Mouse (Mus musculus) brown adipose tissue, adult 24 weeks (tissue): ENCODE measurements at regions not wholly inside any gene's neighbourhood (a gene's known extent, or its start where the extent isn't known, plus 50 kb on each side); places are given as distances from the start of the nearest gene placed in this dataset.
A peak's percentile ranks its signal among the peaks of the same experiment; 100 is the strongest.

Source experiments
- H3K27ac ChIP-seq: fragments of 200-500 bp; replicated peaks from 2 replicates; pipeline ENCODE4 v1.5.1; 2012; ENCODE audit warnings: low read depth, mild to moderate bottlenecking, low read length
- H3K4me1 ChIP-seq: fragments of 200-500 bp; 2 replicates; pipeline ENCODE4 v1.6.1; 2012; ENCODE audit warnings: low read length, mixed read lengths; ENCODE audit not compliant: control insufficient read depth, insufficient read depth, insufficient read length
- H3K4me3 ChIP-seq: fragments of 200-500 bp; 2 replicates; pipeline ENCODE4 v1.5.1; 2012; ENCODE audit warnings: low read depth, mild to moderate bottlenecking, low read length, moderate library complexity; ENCODE audit not compliant: insufficient read depth

- Histone ChIP-seq H3K4me3 (no peak overlapping the region), H3K27ac (no peak overlapping the region), H3K4me1 (no peaks in the 10 kb centered on the region)
These were observed 56.6 kb downstream of the Sucnr1 start for GRCm38 (mm10) chr3:60138319-60138718.

GRCm38 (mm10) chr3:60159865-60160264, 78.2 kb downstream of the Sucnr1 start:
- H3K4me1 ChIP-seq, result no peaks in the 10 kb centered on the region
- no peak overlapping the region for H3K4me3 ChIP-seq
- H3K27ac ChIP-seq, result no peak overlapping the region

- no peaks in the 10 kb centered on the region for H3K4me1 ChIP-seq
- no peak overlapping the region for H3K4me3 ChIP-seq
- 0 out of 2 replicates have a peak overlapping the region, but pooled peaks have one; percentile 63 for H3K27ac ChIP-seq
These were observed 86.0 kb downstream of the Sucnr1 start for GRCm38 (mm10) chr3:60167633-60168032.

- H3K27ac ChIP-seq, result 0 out of 2 replicates have a peak overlapping the region, but pooled peaks have one; percentile 11
- H3K4me1 ChIP-seq, result no peaks in the 10 kb centered on the region
- no peak overlapping the region for H3K4me3 ChIP-seq
These were observed 86.7 kb downstream of the Sucnr1 start for GRCm38 (mm10) chr3:60168135-60168926.

GRCm38 (mm10) chr3:60169606-60170005, 87.9 kb downstream of the Sucnr1 start:
- no peak overlapping the region for H3K4me3 ChIP-seq
- no peaks in the 10 kb centered on the region for H3K4me1 ChIP-seq
- no peak overlapping the region for H3K27ac ChIP-seq

GRCm38 (mm10) chr3:60184481-60184880, 102.8 kb downstream of the Sucnr1 start:
- H3K4me1 ChIP-seq, result no peaks in the 10 kb centered on the region
- H3K27ac ChIP-seq, result no peak overlapping the region
- H3K4me3 ChIP-seq, result no peak overlapping the region

GRCm38 (mm10) chr3:60196031-60196430, 114.4 kb downstream of the Sucnr1 start:
- no peak overlapping the region for H3K27ac ChIP-seq

GRCm38 (mm10) chr3:60207936-60208335, 126.3 kb downstream of the Sucnr1 start:
- Histone ChIP-seq H3K4me3 (no peak overlapping the region), H3K27ac (no peak overlapping the region), H3K4me1 (no peaks in the 10 kb centered on the region)

More at GRCm38 (mm10) chr3:60196031-60196430, 114.4 kb downstream of the Sucnr1 start:
- Histone ChIP-seq H3K4me1 (no peaks in the 10 kb centered on the region), H3K4me3 (no peak overlapping the region)

GRCm38 (mm10) chr3:60218938-60219337, 137.3 kb downstream of the Sucnr1 start:
- H3K27ac ChIP-seq, result no peak overlapping the region
- no peak overlapping the region for H3K4me3 ChIP-seq
- no peaks in the 10 kb centered on the region for H3K4me1 ChIP-seq

- H3K4me1 ChIP-seq, result no peaks in the 10 kb centered on the region
- H3K27ac ChIP-seq, result no peak overlapping the region
- no peak overlapping the region for H3K4me3 ChIP-seq
These were observed 159.0 kb downstream of the Sucnr1 start for GRCm38 (mm10) chr3:60240664-60241063.

- Histone ChIP-seq H3K4me1 (no peaks in the 10 kb centered on the region), H3K4me3 (no peak overlapping the region), H3K27ac (no peak overlapping the region)
These were observed 185.2 kb downstream of the Sucnr1 start for GRCm38 (mm10) chr3:60266666-60267415.

GRCm38 (mm10) chr3:60267416-60268174, 185.9 kb downstream of the Sucnr1 start:
- no peak overlapping the region for H3K4me3 ChIP-seq
- no peak overlapping the region for H3K27ac ChIP-seq
- H3K4me1 ChIP-seq, result no peaks in the 10 kb centered on the region

GRCm38 (mm10) chr3:60270463-60270862, 188.8 kb downstream of the Sucnr1 start:
- H3K27ac ChIP-seq, result no peak overlapping the region
- H3K4me3 ChIP-seq, result no peak overlapping the region
- no peaks in the 10 kb centered on the region for H3K4me1 ChIP-seq

- Histone ChIP-seq H3K4me3 (no peak overlapping the region), H3K27ac (no peak overlapping the region), H3K4me1 (no peaks in the 10 kb centered on the region)
These were observed 192.1 kb downstream of the Sucnr1 start for GRCm38 (mm10) chr3:60273744-60274143.

GRCm38 (mm10) chr3:60275249-60275838, 193.7 kb downstream of the Sucnr1 start:
- Histone ChIP-seq H3K4me3 (no peak overlapping the region), H3K27ac (no peak overlapping the region), H3K4me1 (no peaks in the 10 kb centered on the region)
